Mouse (Mus musculus) splenic B cell, adult 2 months (primary cell): ENCODE results near the gene Fkbp3.

Experiments
- DNase-seq: peaks from one replicate; pipeline ENCODE4 v3.0.0-alpha.2; 2011; ENCODE audit warnings: low read depth, low spot score
- H3K27me3 ChIP-seq: 2 replicates; pipeline ENCODE4 v1.6.1; 2012; ENCODE audit warnings: mild to moderate bottlenecking, low read length, moderate library complexity, mixed read lengths; ENCODE audit not compliant: control insufficient read depth, poor library complexity, insufficient read depth, severe bottlenecking
- H3K36me3 ChIP-seq: 2 replicates; pipeline ENCODE4 v1.6.1; 2012; ENCODE audit warnings: mild to moderate bottlenecking, low read length, moderate library complexity, mixed read lengths; ENCODE audit not compliant: control insufficient read depth, poor library complexity, insufficient read depth, severe bottlenecking

The Fkbp3 gene

GRCm38 (mm10) chr12:65066234-65066633 lies 7.6 kb downstream of the Fkbp3 start:
- Histone ChIP-seq H3K27me3 (no peaks in the 10 kb centered on the region), H3K36me3 (peaks cover 2% of the 10 kb centered on the region; the same call in 1 of the 2 replicates)
- DNase-seq = no peak

DNA sequence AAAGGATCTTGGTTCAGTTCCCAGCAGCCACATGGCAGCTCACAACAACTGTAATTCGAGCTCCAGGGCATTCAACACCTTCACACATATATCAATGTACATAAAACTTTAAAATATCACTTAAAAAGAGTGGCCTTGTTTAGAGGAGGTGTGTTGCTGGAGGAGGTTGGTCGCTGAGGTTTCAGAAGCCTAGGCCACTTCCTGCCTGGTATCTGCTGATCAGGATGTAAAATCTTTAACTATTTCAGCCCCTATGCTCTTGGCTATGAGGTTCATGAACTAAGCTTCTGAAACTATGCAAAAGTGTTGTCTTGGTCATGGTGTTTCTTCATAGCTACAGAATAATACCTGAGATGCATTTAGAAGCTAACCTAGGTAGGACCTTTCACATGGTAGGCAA lies 8.6 kb downstream of the Fkbp3 start:
- H3K27me3 ChIP-seq = no peaks in the 10 kb centered on the region
- H3K36me3 ChIP-seq = peaks cover 2% of the 10 kb centered on the region; the same call in 1 of the 2 replicates
- DNase-seq = peak; percentile 59

DNA sequence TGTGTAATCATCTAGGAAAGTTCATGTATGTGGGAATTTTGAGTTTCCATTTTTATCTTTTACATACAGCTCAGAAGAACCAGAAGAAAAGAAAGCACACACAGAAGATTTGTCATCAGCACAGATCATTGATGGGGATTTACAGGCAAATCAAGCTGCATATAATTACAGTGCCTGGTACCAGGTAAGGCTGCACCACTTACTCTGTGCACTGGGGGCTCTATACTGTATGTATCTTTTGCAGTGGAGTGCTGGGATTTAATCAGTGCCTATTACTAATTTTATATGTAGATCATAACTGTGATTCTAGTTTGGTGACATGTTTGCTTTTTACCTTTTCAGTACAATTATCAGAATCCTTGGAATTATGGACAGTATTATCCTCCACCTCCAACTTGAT lies 12.7 kb downstream of the Fkbp3 start:
- DNase-seq = no peak
- H3K36me3 ChIP-seq = peaks cover 9% of the 10 kb centered on the region
- no peaks in the 10 kb centered on the region for H3K27me3 ChIP-seq

- H3K36me3 ChIP-seq = peaks cover 11% of the 10 kb centered on the region
- DNase-seq = no peak
Measured at GRCm38 (mm10) chr12:65058203-65058602, 15.6 kb downstream of the Fkbp3 start.

GRCm38 (mm10) chr12:65048799-65049198 lies 25.0 kb downstream of the Fkbp3 start:
- Histone ChIP-seq H3K36me3 (0 out of 2 replicates have a peak, but pooled peaks cover 8% of the 10 kb centered on the region), H3K27me3 (no peaks in the 10 kb centered on the region)
- DNase-seq = peak; percentile 21

More at GRCm38 (mm10) chr12:65058203-65058602, 15.6 kb downstream of the Fkbp3 start:
- H3K27me3 ChIP-seq = no peaks in the 10 kb centered on the region

DNA sequence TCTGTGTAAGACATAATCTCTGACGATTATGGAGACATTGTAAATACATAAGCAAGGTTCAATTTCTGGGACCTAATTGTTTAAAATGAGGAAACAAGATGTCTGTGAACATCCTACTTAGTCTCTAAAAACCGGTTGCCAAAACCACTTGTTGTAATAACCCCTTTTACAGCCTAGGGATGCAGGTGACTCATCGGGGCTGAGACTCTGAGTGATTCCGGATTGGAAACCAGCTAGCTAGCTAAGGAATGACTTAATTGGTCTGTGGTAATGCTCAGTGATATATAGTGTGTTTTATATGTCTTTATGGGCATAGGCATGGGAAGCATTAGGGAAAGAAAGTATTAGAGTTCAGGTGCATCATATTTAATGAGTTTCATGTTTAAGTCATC lies 36.3 kb downstream of the Fkbp3 start:
- Histone ChIP-seq H3K27me3 (no peaks in the 10 kb centered on the region), H3K36me3 (no peaks in the 10 kb centered on the region)
- DNase-seq = peak; percentile 22

GRCm38 (mm10) chr12:65036892-65037545 lies 36.8 kb downstream of the Fkbp3 start:
- no peaks in the 10 kb centered on the region for H3K36me3 ChIP-seq
- H3K27me3 ChIP-seq = no peaks in the 10 kb centered on the region
- peak; percentile 27 for DNase-seq

DNA sequence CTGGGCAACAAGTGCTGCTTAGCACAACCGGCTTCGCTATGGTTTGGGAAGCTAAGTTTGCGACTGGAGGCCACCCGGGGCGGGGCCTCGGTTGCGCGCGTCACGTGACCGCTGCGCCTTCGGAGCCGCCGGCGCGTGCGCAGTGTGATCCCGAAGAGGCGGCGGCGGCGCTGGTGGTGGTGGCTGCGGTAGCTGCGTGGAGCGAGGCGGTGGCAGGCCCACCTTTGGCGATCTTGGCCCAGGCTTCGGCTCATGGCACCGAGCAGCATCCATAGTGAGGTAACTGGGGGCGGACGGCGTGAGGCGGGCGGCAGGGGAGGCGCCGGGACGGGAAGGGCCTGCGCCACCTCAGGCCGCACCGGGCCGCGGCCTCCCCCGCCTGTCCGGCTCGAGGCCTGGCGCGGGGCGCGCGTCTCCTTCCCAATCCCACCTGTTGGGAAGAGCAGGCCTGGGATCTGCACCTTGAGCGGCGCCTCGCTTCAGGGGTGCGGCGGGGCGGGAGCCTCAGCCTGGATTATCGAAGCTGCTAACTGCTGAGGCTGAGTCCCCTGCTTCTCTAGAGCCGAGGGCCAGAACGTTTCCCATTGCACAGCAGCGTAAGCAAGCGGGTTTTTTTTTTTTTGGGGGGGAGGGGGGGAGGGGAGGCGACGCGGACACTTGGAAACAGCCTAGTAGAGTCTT lies 37.5 kb downstream of the Fkbp3 start, which contains the start of gene Prpf39:
TSS of gene Prpf39 (plus strand) at position 144 of the 681 bp plus-strand sequence.
- DNase-seq = peak; percentile 94
- H3K36me3 ChIP-seq = no peaks in the 10 kb centered on the region

DNA sequence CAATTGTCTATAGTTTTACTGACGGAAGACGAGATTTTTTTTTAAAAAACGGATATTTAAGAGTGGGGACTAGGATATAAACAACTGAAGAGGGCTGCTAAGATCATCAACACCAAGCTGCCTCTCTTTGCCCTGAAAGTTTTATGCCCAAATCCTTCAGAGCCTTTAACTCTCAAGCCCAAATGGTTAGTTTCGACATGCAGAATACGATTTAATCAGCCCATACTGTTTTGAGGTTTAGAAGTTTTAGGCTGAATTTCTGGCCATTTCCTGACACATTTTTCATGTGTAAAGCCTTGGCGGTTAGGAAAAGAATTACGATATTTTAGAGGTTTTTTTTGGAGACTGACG lies 38.0 kb downstream of the Fkbp3 start:
- H3K36me3 ChIP-seq = no peaks in the 10 kb centered on the region
- DNase-seq = no peak
- H3K27me3 ChIP-seq = no peaks in the 10 kb centered on the region

More for the DNA sequence above, 37.5 kb downstream of the Fkbp3 start, which contains the start of gene Prpf39:
- no peaks in the 10 kb centered on the region for H3K27me3 ChIP-seq

GRCm38 (mm10) chr12:65022842-65023241 lies 51.0 kb downstream of the Fkbp3 start:
- DNase-seq = no peak
- Histone ChIP-seq H3K27me3 (no peaks in the 10 kb centered on the region), H3K36me3 (no peaks in the 10 kb centered on the region)
